Mouse (Mus musculus) limb, embryonic 11.5 days (tissue): ENCODE measurements around the gene Ttc1. TPM values are rescaled to one million over a fixed set of nuclear protein-coding genes. Genes with fewer than 3 reads are reported as not detected.

Experiments used
- ATAC-seq: fragments of 200-750 bp; cut with Nextera tagmentation; 2 replicates; pipeline ENCODE4 v1.8.0; 2017; ENCODE audit warnings: low read depth; ENCODE audit not compliant: insufficient number of reproducible peaks, low FRiP score, low TSS enrichment
- DNase-seq: peaks from one replicate; pipeline ENCODE4 v3.0.0-alpha.2; 2015; ENCODE audit warnings: low spot score
- H3K27ac ChIP-seq: fragments of 300-500 bp; sonication (generic); replicated peaks from 2 replicates; pipeline ENCODE4 v1.5.1; 2014; ENCODE audit warnings: low read depth, mild to moderate bottlenecking, low read length
- H3K27me3 ChIP-seq: fragments of 300-500 bp; sonication (generic); 2 replicates; pipeline ENCODE4 v1.6.1; 2014; ENCODE audit warnings: mild to moderate bottlenecking, low read length, mixed read lengths; ENCODE audit not compliant: control insufficient read depth, insufficient read depth
- H3K36me3 ChIP-seq: fragments of 300-500 bp; sonication (generic); 2 replicates; pipeline ENCODE4 v1.6.1; 2014; ENCODE audit warnings: mild to moderate bottlenecking, low read length, moderate library complexity, mixed read lengths; ENCODE audit not compliant: control insufficient read depth, insufficient read depth
- H3K4me1 ChIP-seq: fragments of 300-500 bp; sonication (generic); 2 replicates; pipeline ENCODE4 v1.6.1; 2014; ENCODE audit warnings: low read length, mixed read lengths; ENCODE audit not compliant: control insufficient read depth, insufficient read depth
- H3K4me2 ChIP-seq: fragments of 300-500 bp; sonication (generic); 2 replicates; pipeline ENCODE4 v1.6.1; 2014; ENCODE audit warnings: low read depth, mild to moderate bottlenecking, moderate library complexity; ENCODE audit not compliant: severe bottlenecking
- H3K4me3 ChIP-seq: fragments of 300-500 bp; sonication (generic); 2 replicates; pipeline ENCODE4 v1.5.1; 2014; ENCODE audit warnings: low read depth, low read length
- H3K9ac ChIP-seq: fragments of 300-500 bp; sonication (generic); 2 replicates; pipeline ENCODE4 v1.6.1; 2014; ENCODE audit warnings: mild to moderate bottlenecking, low read length
- H3K9me3 ChIP-seq: fragments of 300-500 bp; sonication (generic); 2 replicates; pipeline ENCODE4 v1.6.1; 2016; ENCODE audit warnings: low read length; ENCODE audit not compliant: control insufficient read depth
- WGBS: fragments of 180-500 bp; shearing (Covaris S2); extraction: QIAGEN DNeasy Blood & Tissue Kit; methylation state at CpG from one replicate; pipeline ENCODE4 v1.1.7; 2014; 5-methylcytosine and 5-hydroxymethylcytosine counted together
- polyA plus RNA-seq: library from polyadenylated mRNA; unstranded; fragments of >200 nt; fragmentation: Nextera tagmentation; extraction: Ambion mirVana; gene quantifications from 2 replicates; pipeline ENCODE4 v1.2.1, GENCODE M21; 2014

Ttc1 gene
- polyA plus RNA-seq, 1 experiment from 2014 or later = 78.4 TPM

- no peak overlapping the region for H3K4me3 ChIP-seq
- H3K27ac ChIP-seq = no peak overlapping the region
- WGBS = 85% methylated on average over 7 of the region's 7 CpGs
- DNase-seq (no peak), ATAC-seq (no peak)
- H3K4me1 ChIP-seq = no peaks in the 10 kb centered on the region
- H3K27me3 ChIP-seq = no peaks in the 10 kb centered on the region
- H3K36me3 ChIP-seq = peaks cover 11% of the 10 kb centered on the region; the same call in 1 of the 2 replicates
- H3K9ac ChIP-seq = no peak overlapping the region
- no peaks in the 10 kb centered on the region for H3K9me3 ChIP-seq
- no peak overlapping the region for H3K4me2 ChIP-seq
These were observed 19.0 kb downstream of the Ttc1 start for GRCm38 (mm10) chr11:43728737-43729301.

DNA sequence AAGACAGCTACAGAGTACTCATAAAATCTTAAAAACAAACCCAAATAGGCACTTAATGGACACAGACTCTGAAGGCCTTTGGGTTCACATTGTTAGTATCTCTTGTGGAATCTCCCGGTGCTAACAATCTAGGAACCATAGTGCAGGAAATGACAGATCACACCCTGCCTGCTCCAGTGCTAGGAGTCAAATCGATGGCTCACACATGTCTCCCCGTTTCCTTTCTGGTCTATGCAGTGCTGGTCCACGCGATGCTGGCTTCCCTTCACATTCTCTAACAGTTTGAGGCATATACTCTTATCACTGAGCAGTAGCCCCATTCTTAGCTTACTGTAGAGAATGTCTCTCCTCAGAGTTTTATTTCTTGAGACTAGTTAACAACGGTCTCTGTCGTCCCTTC lies 20.0 kb downstream of the Ttc1 start:
- ATAC-seq = no peak
- Histone ChIP-seq H3K36me3 (peaks cover 7% of the 10 kb centered on the region; the same call in 1 of the 2 replicates), H3K9ac (no peak overlapping the region), H3K27ac (no peak overlapping the region), H3K9me3 (no peaks in the 10 kb centered on the region), H3K27me3 (no peaks in the 10 kb centered on the region), H3K4me3 (no peak overlapping the region), H3K4me1 (no peaks in the 10 kb centered on the region), H3K4me2 (no peak overlapping the region)
- 83% methylated on average over 7 of the region's 7 CpGs for WGBS
- DNase-seq = no peak

DNA sequence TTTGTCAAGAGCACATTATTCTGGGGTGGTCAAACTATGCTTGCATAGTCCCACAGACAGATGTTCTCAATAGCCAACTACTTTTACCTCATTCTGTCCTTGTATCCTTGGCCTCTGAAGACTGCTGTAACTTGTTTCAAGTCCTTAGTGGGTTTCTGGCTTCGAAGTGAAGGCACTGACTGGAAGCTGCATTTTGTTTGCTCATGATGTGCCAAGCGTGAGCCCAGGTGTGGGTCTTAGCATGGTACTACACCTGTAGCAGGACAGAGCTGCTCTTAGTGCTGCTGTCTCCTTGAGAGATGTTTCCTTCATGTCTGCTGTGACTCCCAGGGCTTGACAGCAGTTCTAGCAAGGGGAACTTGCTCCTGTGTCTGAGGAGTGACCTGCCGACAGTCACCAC lies 24.4 kb downstream of the Ttc1 start:
- Histone ChIP-seq H3K4me1 (no peaks in the 10 kb centered on the region), H3K4me3 (no peak overlapping the region), H3K36me3 (no peaks in the 10 kb centered on the region; the same call in 1 of the 2 replicates), H3K4me2 (no peak overlapping the region), H3K9me3 (no peaks in the 10 kb centered on the region), H3K27ac (no peak overlapping the region), H3K9ac (no peak overlapping the region), H3K27me3 (no peaks in the 10 kb centered on the region)
- no peak for ATAC-seq
- WGBS = 86% methylated on average over 3 of the region's 3 CpGs
- DNase-seq = no peak

GRCm38 (mm10) chr11:43712178-43712577 lies 35.6 kb downstream of the Ttc1 start:
- H3K36me3 ChIP-seq = peaks cover 2% of the 10 kb centered on the region; the same call in 1 of the 2 replicates
- H3K4me3 ChIP-seq = no peak overlapping the region
- H3K4me1 ChIP-seq = no peaks in the 10 kb centered on the region
- WGBS = 93% methylated on average over 4 of the region's 4 CpGs
- DNase-seq = no peak
- no peak overlapping the region for H3K4me2 ChIP-seq
- H3K9ac ChIP-seq = no peak overlapping the region
- H3K9me3 ChIP-seq = no peaks in the 10 kb centered on the region
- ATAC-seq = no peak
- H3K27me3 ChIP-seq = no peaks in the 10 kb centered on the region
- no peak overlapping the region for H3K27ac ChIP-seq

- Histone ChIP-seq H3K4me1 (no peaks in the 10 kb centered on the region), H3K4me2 (no peak overlapping the region), H3K27me3 (no peaks in the 10 kb centered on the region), H3K9me3 (no peaks in the 10 kb centered on the region), H3K9ac (no peak overlapping the region), H3K36me3 (peaks cover 8% of the 10 kb centered on the region; the same call in 1 of the 2 replicates), H3K4me3 (no peak overlapping the region), H3K27ac (no peak overlapping the region)
- ATAC-seq = no peak
- DNase-seq = no peak
- 95% methylated on average over 2 of the region's 2 CpGs for WGBS
These were observed 39.4 kb downstream of the Ttc1 start for GRCm38 (mm10) chr11:43708409-43708808.

GRCm38 (mm10) chr11:43705751-43706150 lies 42.1 kb downstream of the Ttc1 start:
- no peak overlapping the region for H3K4me3 ChIP-seq
- no peak overlapping the region for H3K9ac ChIP-seq
- no peak overlapping the region for H3K4me2 ChIP-seq
- H3K9me3 ChIP-seq = no peaks in the 10 kb centered on the region
- H3K27ac ChIP-seq = no peak overlapping the region
- H3K36me3 ChIP-seq = peaks cover 8% of the 10 kb centered on the region; the same call in 1 of the 2 replicates
- no peaks in the 10 kb centered on the region for H3K27me3 ChIP-seq
- no peaks in the 10 kb centered on the region for H3K4me1 ChIP-seq
- DNase-seq (no peak), ATAC-seq (no peak)
- 92% methylated on average over 10 of the region's 10 CpGs for WGBS

DNA sequence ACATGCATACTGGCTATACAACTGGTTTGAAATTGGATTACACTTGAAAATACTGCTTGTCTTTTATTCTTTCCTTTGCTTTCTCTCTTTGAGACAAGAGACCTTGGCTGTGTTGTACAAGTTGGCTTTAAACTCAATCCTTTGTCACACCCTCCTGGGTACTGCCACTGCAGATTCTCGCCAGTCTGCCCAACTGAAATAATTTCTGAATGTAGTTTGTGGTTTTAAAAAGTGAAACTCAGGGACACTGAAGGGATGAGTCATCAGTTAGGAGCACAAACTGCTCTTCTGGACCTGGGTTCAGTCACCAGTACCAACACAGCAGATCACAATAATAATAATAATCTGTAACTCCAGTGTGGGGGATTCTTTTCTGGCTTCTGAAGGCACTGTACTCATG lies 44.3 kb downstream of the Ttc1 start:
- no peaks in the 10 kb centered on the region for H3K4me1 ChIP-seq

DNA sequence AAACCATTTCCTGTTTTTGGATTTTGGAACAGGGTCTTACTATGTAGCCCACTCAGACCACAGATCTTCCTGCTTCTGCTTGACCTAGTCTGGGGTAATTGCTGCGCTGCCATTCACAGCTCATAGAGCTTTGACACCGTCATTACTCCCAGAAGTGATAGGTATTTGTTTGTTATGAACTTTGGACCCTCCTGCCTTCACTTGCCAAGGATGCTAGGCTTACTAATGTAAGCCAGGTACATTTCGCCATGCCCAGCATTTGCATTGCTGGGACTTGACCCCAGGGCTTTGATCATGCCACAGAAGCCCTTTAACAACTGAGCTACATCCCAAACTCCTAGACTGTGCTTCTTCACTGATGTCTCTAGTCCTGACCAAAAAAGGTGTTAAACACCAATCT lies 47.5 kb downstream of the Ttc1 start:
- Histone ChIP-seq H3K4me2 (no peak overlapping the region), H3K9ac (no peak overlapping the region), H3K4me1 (no peaks in the 10 kb centered on the region), H3K27ac (no peak overlapping the region), H3K9me3 (no peaks in the 10 kb centered on the region), H3K36me3 (peaks cover 10% of the 10 kb centered on the region; the same call in 1 of the 2 replicates), H3K27me3 (no peaks in the 10 kb centered on the region), H3K4me3 (no peak overlapping the region)
- DNase-seq (no peak), ATAC-seq (no peak)
- 95% methylated on average over 3 of the region's 3 CpGs for WGBS

More for the DNA sequence above, 44.3 kb downstream of the Ttc1 start:
- no peaks in the 10 kb centered on the region for H3K27me3 ChIP-seq
- H3K36me3 ChIP-seq = peaks cover 8% of the 10 kb centered on the region; the same call in 1 of the 2 replicates
- no peak overlapping the region for H3K4me3 ChIP-seq
- DNase-seq = no peak
- no peak overlapping the region for H3K27ac ChIP-seq
- H3K9me3 ChIP-seq = no peaks in the 10 kb centered on the region
- no peak overlapping the region for H3K4me2 ChIP-seq
- WGBS = 82% methylated on average over 1 of the region's 1 CpGs
- ATAC-seq = no peak
- no peak overlapping the region for H3K9ac ChIP-seq

DNA sequence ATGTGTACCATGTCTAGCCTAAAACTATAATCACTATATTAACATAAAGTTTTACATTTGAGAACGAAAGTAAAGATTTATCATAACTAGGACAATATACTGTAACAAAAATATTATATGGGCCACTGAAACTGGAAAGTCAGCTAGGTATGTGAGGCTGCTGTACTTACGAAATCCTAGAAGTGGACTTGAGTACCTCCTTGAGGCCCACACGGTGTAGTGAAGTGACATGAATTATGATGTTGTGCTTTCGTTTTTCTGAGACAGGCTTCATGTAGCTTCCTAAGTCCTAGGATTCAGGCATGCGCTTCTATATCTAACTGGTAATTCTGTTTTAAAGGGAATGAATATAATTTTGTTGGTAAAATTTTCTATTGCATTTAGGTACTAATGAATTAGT lies 49.2 kb downstream of the Ttc1 start:
- Histone ChIP-seq H3K4me3 (no peak overlapping the region), H3K9me3 (no peaks in the 10 kb centered on the region), H3K9ac (no peak overlapping the region), H3K27me3 (no peaks in the 10 kb centered on the region), H3K27ac (no peak overlapping the region), H3K4me2 (no peak overlapping the region), H3K4me1 (no peaks in the 10 kb centered on the region), H3K36me3 (peaks cover 2% of the 10 kb centered on the region; the same call in 1 of the 2 replicates)
- ATAC-seq (no peak), DNase-seq (no peak)
- 85% methylated on average over 5 of the region's 5 CpGs for WGBS
